Mouse (Mus musculus) spleen, embryonic (tissue): ENCODE measurements around the gene Armc9.

ENCODE experiments used
- CTCF ChIA-PET: fragments of 350-600 bp; sonication (Branson Sonifier 250); formaldehyde crosslinking; loops from one replicate; lab custom pipeline; 2022; lab: Charles Lee

Armc9 gene

DNA sequence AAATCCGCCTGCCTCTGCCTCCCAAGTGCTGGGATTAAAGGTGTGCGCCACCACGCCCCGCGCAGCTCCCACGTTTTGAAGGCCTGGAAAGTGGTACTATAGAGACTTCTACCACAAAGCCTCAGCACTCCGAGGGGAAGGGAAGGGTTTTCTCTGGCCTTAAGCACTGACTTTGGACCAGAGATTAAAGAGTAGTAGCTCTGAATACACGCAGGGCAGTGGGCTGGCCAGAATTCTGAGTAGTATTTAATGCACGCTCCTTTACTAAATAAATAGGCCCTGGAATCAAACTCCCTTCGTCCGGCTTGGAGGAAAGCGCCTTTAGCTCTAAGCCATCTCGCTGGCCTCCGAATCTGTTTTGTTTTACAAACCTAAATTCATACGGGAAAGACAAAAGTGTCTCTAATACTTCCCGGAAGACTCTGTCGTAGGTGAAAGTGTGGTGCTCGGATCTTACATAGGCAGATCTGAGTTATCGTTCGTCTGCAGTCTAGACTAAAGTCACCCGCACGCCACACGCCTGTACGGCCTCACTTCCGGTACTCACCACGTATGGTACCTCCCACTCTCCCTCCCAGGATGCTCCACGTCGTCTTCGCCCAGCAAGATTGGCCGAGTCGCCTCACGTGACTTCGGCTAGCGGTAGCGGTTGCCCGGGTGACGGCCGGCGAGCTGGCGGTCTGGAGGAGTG, at the start of gene Armc9:
TSS of gene Armc9 (plus strand) at position 648 of the 691 bp plus-strand sequence.
- CTCF ChIA-PET, result interaction anchor here (0.6 kb wide), 1 partner anchor 13 kb away, joined by 4 read pairs; no protein-coding TSS in a partner anchor

DNA sequence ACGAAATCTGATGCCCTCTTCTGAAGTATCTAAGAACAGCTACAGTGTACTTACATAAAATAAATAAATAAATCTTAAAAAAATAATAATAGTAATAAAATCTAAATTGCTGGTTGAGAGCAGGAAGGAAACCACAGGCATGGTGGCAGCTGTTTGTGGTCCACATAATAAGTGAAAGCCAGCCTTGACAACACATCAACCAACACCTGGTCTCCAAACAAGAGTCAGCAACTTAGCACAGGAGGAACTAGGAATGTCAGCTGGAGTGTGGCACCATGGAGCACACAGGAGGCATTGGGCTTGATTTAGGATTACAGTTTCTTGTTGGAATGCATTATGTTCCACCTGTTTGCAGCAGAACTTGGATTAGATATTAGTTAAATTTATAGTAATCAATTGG, 49.5 kb upstream of the Armc9 start:
- CTCF ChIA-PET, result no interaction called here

DNA sequence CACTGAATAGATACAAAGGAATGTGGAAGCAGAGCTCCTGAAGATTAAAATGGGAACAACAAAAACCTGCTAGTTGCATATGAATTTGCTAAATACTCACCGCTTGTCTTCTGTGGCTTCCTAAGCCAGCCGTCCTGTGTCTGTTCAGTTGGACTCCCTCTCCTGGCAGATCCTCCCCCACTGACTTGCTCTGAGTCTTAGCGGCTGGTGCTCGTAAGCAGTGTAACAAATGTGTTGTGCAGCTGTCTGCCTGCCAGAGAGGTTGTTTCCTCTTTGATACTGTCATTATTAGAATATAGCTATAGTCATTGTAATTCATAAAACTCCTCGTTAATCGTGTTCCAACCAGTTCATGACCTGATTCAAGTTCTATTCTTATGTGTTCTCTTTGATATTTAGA, 42.8 kb upstream of the Armc9 start, which contains the start of gene Htr2b:
TSS of gene Htr2b (minus strand) at position 192 of the 400 bp plus-strand sequence.
- CTCF ChIA-PET, result no interaction called here

DNA sequence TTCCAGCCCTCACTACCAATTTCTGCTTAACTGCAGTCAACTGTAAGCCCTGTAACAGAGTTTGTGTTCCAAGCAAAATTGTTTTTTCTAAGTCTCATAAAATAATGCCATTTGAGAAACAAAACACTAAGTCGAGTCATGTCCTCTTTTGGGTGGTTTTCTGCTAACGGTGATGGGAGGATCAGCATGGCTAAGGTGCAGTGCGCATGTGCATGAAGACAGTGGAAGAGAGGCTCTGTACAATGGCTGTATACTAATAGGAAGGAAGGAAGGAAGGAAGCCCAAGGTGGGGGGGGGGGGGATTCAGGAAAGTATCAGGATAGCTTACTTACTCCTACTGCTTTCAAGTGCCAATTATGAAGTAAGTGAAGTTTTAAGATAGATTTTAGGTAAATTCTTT, 40.4 kb upstream of the Armc9 start:
- CTCF ChIA-PET, result interaction anchor here (0.6 kb wide), 1 partner anchor 213 kb away, joined by 4 read pairs; no protein-coding TSS in a partner anchor

DNA sequence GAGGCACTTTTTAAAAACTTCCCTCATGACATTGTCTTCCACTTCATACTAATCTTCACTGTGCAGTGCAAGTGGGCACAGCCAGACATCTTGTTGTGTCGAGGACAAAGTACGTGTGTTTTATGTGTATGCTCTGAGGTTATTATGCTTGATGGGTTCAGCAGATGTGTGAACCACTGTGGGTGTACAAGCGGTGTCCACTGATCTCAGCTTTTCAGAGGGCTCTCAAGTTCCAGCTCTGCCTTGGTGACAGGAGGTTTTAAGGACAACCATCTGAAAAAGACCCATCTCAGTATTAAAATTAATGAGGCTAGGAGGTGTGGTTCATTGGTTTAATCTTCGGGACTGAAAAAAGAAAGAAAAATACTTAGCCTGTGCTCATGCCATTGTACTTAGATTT, 35.0 kb upstream of the Armc9 start:
- CTCF ChIA-PET, result no interaction called here

DNA sequence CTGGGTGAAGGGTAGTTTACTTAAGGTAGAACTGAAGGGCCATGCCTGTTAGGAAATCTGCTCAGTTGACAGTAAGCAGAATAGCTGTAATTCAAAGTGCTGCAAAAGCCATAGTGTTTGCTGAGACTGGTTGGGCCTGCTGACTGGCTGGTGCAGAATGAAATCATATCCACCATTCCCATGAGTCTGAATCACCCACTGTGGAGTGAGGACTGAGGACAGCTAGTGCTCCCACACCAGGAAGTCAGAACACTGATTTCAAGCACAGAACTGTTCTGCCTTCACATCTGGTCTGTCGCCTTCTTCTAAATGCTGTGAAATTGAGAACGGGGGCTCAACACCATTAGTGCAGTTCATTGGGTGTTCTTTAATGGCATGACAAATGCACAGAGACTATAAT, 28.5 kb upstream of the Armc9 start:
- CTCF ChIA-PET, result no interaction called here

DNA sequence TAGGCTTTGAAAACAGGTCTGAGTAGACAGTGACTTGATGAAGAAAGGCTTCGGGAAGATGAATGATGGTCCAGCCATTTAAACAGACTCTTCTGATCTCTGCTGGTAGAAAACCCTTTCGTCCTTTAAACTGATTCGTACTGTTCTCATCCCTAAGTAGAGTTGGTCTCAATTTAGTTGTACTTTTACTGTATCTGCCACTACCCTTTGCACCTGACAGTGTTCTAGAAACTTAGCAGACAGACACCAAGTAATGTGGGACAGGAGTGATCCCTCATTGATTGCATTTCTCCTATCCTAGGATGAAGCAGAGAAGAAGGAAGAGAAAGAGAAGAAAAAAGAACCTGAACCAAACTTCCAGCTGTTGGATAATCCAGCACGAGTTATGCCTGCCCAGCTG, 21.2 kb upstream of the Armc9 start, which contains the start of gene Gm21972:
TSS of gene Gm21972 (plus strand) at position 301 of the 400 bp plus-strand sequence.
- CTCF ChIA-PET, result no interaction called here

DNA sequence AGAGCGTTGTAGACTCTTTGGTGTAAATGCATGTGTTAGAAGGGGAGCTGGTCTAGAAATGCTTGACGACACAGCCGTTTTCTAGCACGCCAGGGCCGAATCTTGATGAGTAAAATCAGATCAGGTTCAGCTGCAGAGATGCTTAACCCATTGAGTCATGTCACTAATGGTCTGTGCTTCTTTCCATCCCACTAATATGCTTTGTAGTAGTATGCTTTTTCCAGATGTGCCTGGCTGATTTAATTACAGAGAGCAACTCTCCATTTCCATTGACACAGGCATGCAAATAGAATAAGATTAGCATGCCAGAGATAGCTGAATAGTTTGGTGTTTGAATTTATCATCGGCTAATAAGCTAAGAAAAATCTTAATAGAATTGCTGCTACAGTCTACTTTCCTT, 19.3 kb upstream of the Armc9 start:
- CTCF ChIA-PET, result interaction anchor here (0.7 kb wide), 1 partner anchor 17 kb away, joined by 8 read pairs; no protein-coding TSS in a partner anchor

DNA sequence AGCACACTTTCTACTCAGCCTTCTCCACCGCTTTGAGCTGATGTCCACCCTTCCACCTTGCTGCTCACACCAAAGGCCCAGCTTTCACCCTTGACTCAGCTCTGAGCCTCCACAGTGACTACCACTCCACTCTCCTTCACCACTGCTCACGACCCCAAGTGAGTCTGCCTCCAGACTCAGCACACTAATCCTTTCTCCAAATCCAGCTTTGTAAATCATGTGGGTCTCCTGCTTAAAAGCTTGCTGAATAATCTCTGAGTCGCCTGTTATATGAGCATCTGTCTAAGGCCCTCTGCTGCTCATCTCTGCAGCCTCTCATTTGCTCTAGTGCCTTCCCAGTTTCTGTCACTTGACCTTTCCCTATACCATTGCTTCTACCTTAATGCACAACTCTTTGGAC, 13.5 kb upstream of the Armc9 start:
- CTCF ChIA-PET, result interaction anchor here (0.6 to 1.0 kb wide), 2 partner anchors 13 to 1356 kb away, joined by 3 to 4 read pairs; no protein-coding TSS in a partner anchor

DNA sequence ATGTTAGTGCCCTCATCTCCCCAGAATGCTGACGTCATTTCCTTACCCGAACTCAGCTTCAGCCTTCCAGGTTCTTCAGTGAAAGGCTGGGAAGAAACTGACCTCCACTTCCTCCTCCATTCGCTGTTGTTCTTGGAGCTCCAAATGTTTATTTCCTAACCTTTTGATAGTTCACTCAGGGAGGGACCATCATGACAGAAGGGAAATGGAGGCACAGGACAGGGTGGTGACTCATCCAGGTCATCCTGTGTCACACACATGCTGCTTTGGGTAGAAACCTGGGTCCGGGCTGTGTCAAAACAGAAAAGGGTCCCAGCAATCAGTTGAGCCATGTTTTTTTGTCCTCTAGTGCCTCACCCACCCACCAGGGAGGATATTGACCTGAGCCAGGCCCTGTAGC, 11.4 kb upstream of the Armc9 start:
- CTCF ChIA-PET, result interaction anchor here (0.5 kb wide), 1 partner anchor 52 kb away, joined by 6 read pairs; no protein-coding TSS in a partner anchor

DNA sequence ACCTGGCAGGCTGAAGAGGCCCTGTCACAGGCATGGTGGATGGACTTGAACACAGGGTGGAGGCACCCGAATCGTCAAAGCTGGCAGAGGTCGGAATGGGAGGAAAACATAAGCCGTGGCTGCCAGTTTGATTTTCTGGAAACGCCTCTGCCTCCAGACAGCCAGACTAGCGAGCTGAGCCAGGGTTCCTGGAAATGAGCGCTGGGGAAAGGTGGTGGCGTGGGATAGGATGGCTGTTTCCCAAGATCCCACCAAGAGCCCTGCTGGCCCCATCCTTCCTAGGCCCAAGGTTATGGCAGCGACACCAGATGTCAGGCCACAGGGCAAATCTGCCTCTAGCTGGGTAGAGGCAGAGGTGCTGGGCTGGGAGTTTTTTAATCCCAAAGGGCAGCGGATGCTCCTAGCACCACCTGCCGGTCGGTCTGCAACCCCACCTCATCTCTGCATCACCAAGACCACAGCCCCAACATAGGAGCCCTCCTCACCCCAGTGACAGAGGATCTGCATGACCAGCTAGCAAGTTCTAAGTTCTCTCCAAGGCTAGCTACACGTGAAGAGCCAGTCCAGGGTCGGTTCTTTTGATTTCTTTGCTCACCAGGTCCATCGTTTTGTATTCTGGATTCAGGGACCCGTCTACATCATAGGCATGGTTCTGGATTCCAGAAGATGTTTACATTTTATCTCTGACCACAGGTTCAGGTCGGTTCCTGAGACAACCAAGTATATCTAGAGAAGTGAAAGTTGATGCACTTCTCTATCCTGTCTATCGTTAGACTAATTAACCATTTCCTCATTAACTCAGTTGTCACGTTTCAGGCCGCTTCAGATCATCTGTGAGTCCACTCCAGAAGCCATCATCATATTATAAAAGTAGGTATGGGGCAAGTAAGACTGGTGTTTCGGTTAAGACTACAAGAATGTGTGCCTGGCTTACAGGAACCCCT, 10.3 kb upstream of the Armc9 start:
- CTCF ChIA-PET, result no interaction called here

DNA sequence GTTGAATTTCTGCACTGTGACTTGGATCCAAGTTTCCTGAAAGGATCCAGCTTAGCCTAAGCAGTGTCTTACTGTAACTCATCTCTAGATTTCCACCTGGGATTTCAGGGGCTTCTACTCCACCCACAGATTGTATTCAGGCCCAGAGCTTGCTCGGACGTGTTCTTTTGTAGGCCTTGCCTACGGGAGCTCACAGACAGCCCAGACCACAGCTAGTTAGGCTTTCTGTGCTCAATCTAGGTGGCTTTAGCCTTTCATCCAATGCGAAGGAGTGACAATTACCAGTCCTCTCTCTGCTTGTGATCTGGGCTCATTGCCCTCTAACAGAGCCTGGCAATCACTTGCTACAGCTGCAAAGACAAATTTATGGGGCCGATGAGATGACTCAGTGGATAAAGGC, 8.3 kb upstream of the Armc9 start:
- CTCF ChIA-PET, result no interaction called here

DNA sequence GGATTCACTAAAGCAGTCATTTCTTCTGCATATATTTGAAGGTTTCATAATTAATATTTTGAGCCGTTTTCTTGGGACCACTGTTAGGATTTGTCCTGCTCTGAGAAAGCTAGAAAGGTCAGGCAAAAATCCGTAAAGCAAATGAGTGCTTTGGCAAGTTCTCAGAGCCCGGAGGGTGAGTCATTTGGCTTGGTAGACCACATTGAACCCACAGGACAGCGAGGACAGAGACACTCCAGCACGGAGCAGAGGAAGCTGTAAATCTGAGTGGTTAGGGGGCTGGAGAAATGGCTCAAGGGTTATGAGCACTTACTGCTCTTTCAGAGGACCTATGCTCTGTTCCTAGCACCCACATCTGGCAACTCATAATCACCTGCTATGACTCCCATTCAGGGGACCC, 7.0 kb upstream of the Armc9 start:
- CTCF ChIA-PET, result no interaction called here

DNA sequence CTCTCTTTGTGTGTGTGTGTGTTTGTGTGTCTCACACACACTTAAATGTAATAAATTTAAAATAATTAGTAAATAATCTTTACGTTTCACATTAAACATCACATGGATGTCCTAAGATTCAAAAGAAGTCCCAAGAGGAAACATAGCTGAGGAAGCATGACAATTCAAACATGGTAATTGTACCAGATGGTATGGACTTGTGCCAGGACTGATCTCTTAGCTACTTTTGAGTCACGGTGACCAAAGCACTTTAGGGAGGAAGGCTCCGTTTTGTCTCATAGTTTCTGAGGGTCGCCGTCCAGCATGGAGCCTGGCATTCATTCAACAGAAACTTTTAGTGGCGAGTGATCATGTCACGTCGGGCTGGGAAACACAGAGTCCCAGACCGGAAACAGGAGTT, 6.4 kb upstream of the Armc9 start:
- CTCF ChIA-PET, result no interaction called here

DNA sequence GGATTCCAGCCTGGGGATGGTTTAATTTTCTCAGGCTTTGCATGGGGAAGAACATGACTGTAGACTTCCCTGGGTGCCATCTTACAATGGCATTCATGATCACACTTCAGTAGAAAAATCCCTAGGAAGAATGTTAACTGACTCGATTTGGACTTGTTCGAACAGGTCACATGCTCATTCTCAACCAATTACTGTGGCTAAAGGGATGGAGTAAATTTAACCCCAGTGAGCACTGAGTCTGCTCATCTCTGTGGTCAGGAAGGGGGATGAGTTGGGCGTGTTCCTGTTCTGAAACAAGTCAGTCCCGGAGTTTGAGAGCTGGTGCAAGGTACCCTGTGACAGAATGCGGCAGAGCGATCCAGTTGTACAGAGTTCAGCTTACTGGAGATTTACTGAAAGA, 3.7 kb upstream of the Armc9 start:
- CTCF ChIA-PET, result no interaction called here

DNA sequence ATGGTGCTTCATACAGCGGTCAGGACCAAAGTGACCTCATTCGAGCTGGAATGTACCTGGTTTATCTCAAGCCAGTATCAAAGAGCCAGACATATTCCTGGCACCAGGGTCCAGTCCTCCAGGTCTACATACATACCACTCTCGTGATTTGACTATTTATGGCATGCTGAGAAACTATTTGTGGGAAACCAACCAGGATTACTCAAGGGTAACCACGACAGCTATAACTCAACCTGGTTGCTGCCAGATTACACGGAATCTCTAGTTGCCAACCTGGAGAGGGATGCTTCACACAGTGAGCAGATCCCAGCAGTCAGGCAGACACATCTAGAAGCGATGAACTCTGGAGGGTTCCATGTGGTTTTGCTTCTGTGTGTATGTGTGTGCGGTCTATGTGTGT, 3.2 kb upstream of the Armc9 start:
- CTCF ChIA-PET, result no interaction called here

DNA sequence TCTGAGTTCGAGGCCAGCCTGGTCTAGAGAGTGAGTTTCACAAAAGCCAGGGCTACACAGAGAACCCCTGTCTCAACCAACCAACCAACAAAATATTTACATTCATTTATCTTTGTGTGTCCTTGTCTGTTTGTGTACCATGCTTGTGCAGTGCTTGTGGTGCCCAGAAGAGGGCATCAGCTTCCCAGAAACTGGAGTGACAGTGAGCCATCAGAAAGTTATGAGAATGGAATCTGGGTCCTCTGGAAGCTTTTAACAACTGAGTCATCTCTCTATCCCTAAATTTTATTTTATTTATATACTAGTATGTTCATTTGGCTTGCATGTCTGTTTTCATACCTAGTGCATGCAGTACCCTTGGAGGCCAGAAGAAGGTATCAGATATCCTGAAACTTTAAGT, 2.0 kb upstream of the Armc9 start:
- CTCF ChIA-PET, result no interaction called here

DNA sequence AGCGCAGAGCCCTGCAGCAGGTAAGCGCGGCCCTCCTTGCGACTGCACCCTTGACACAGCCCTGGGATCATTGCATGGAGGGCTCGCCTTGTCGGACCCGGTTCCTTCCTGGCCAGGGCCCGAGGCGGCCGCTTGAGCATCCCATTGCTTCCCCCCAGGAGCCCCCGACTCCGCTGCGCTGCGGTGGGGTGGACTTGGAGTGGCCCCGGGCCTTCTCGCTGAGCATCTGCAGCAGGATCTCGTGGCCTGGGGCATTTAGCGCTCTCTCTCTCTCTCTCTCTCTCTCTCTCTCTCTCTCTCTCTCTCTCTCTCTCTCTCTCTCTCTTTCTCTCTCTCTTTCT, 214 bp downstream of the Armc9 start:
- CTCF ChIA-PET, result no interaction called here

DNA sequence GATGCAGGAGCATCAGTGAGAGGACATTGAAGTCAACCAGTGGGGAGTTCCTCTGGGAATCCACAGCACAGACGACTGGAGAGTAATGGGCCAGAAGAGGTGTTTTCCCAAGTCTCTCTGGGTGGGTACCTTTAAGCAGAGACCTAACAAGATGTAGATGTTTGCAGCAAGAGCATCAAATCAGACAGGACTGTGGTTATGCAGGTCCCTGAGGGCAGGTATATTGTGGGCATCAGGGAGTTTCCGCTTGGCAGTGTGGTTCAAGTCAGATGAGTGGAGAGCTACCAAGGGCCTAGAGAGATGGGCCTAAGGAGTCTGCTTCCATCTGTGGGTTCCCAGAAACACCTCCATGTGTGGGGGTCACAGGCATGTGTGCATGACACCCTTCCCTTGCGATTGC, 1.5 kb downstream of the Armc9 start:
- CTCF ChIA-PET, result no interaction called here

DNA sequence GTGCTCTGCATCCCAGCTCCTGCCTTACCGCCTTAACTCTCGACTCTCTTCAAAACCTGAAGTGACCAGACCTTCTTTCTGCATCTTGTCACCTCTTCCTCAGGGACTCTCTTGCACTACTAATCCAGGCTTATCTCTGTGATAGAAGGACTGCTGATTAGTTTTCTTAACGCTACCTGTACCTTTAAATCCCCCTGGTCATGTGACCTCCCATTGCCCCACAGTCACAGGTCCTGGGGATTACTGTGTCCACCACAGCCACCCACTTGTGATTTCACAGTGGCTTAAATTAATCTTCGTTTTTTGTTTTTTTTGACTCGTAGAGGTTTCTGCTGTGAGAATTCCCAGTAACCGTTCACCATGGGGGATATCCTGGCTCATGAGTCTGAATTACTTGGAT, 2.0 kb downstream of the Armc9 start:
- CTCF ChIA-PET, result no interaction called here

DNA sequence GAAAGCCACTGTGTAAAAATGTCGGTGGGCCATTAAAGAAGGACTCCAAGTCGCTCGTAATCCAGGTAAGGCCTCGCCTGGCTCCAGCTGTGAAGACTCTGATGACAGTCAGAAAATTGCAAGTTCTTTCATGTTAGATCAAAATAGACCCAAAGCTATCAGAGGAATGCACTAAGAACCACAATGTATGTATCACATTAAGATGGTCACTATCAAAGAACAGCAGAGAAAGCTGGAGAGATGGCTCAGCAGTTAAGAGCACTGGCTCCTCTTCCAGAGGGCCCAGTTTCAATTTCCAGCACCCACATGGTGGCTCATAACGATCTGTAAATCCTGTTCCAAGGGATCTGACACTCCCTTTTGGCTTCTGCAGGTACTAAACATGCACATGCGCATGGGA, 5.5 kb downstream of the Armc9 start:
- CTCF ChIA-PET, result no interaction called here

DNA sequence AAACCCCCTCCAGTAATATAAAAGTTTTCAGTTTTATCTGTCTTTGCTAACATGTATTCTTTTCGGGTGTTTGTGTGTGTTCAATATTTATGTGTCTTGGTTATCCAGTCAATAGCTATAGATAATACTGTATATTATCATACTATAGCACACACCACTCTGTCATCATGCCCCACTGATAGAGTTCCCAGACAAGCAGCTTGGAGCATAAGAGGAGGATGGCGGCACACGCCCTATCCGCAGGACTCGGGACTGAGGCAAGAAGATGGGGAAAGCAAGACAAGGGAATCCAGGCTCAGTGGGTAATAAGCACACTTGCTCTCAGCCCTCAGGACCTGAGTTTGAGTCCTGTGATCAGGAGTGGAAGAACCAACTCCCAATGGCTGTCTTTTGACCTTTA, 5.9 kb downstream of the Armc9 start:
- CTCF ChIA-PET, result no interaction called here

DNA sequence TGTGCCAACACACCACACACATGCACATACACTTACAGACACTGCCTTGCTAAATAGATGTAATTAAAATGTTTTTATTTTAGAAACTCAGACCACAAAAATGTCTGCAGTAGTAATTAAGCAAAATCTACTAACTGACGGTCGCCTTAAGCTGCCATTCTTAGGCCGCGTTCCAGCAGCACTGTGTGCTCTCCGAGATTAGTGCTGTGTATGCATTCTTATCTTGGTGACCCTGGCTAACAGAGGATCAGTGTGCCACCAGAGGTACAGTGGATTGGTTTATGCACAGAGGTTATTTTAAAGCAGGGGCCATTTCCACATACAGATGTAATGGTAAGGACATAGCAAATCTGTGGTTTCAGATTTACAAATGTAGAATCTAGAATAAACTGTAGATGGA, 6.5 kb downstream of the Armc9 start:
- CTCF ChIA-PET, result no interaction called here
